Mouse (Mus musculus) colon, adult 2 months (tissue): ENCODE measurements around the gene Ikbke. TPM values are rescaled to one million over a fixed set of nuclear protein-coding genes. Genes with fewer than 3 reads are reported as not detected.

Source experiments
- polyA plus RNA-seq: library from polyadenylated mRNA; depleted of rRNA; stranded (reverse); fragments of >200 nt; gene quantifications from 2 replicates; pipeline ENCODE4 v1.2.3, GENCODE M21; 2012; rRNA removed

The Ikbke gene
- 28.0 and 34.3 TPM in 2 replicates for polyA plus RNA-seq

GRCm38 (mm10) chr1:131279456-131279776, at the start of gene Ikbke:
Gene Ikbke (minus strand): TSS chr1:131279606.

GRCm38 (mm10) chr1:131245089-131245856, 34.1 kb downstream of the Ikbke start, which contains the start of gene Rassf5:
Gene Rassf5 (minus strand): TSS chr1:131245258.

Other genes starting within 250 kb of the Ikbke start
- 67.5 and 75.8 TPM in 2 replicates for gene Mapkapk2, start 181.8 kb downstream of the Ikbke start, polyA plus RNA-seq
- 0.63 and 0.71 TPM in 2 replicates for gene Dyrk3, start 141.3 kb downstream of the Ikbke start, polyA plus RNA-seq
- 24.5 and 27.2 TPM in 2 replicates for gene Eif2d, start 126.4 kb downstream of the Ikbke start, polyA plus RNA-seq
- 3.7 TPM in 2 replicates for gene Rassf5, start 34.3 kb downstream of the Ikbke start, polyA plus RNA-seq
- 8.6 and 10.7 TPM in 2 replicates for gene Srgap2, start 247.7 kb upstream of the Ikbke start, polyA plus RNA-seq
- 0.08 and 0.13 TPM in 2 replicates for gene Fam72a, start 248.3 kb upstream of the Ikbke start, polyA plus RNA-seq